Mouse (Mus musculus) limb, embryonic 12.5 days (tissue): ENCODE results near the gene Cacna2d2. TPM values are rescaled to one million over a fixed set of nuclear protein-coding genes. Genes with fewer than 3 reads are reported as not detected.

Experiments used
- ATAC-seq: fragments of 200-750 bp; cut with Nextera tagmentation; 2 replicates; pipeline ENCODE4 v1.8.0; 2017; ENCODE audit warnings: low read depth, moderate TSS enrichment; ENCODE audit not compliant: insufficient number of reproducible peaks, insufficient read depth, low FRiP score, low TSS enrichment
- H3K27ac ChIP-seq: fragments of 300-500 bp; sonication (generic); 2 replicates; pipeline ENCODE4 v1.5.1; 2016; ENCODE audit warnings: mild to moderate bottlenecking, moderate library complexity
- H3K27me3 ChIP-seq: fragments of 300-500 bp; sonication (generic); 2 replicates; pipeline ENCODE4 v1.6.1; 2016; ENCODE audit warnings: mild to moderate bottlenecking, moderate library complexity
- H3K36me3 ChIP-seq: fragments of 300-500 bp; sonication (generic); 2 replicates; pipeline ENCODE4 v1.6.1; 2016; ENCODE audit warnings: mild to moderate bottlenecking, moderate library complexity
- H3K4me1 ChIP-seq: fragments of 300-500 bp; sonication (generic); replicated peaks from 2 replicates; pipeline ENCODE4 v1.6.1; 2016
- H3K4me2 ChIP-seq: fragments of 300-500 bp; sonication (generic); 2 replicates; pipeline ENCODE4 v1.6.1; 2016; ENCODE audit warnings: mild to moderate bottlenecking, moderate library complexity
- H3K4me3 ChIP-seq: fragments of 300-500 bp; sonication (generic); replicated peaks from 2 replicates; pipeline ENCODE4 v1.5.1; 2016; ENCODE audit warnings: mild to moderate bottlenecking
- H3K9ac ChIP-seq: fragments of 300-500 bp; sonication (generic); replicated peaks from 2 replicates; pipeline ENCODE4 v1.6.1; 2016; ENCODE audit warnings: mild to moderate bottlenecking, moderate library complexity
- H3K9me3 ChIP-seq: fragments of 300-500 bp; sonication (generic); 2 replicates; pipeline ENCODE4 v1.6.1; 2016; ENCODE audit warnings: mild to moderate bottlenecking, moderate library complexity
- WGBS: fragments of 180-500 bp; shearing (Covaris S2); methylation state at CpG from one replicate; pipeline ENCODE4 v1.1.7; 2016; 5-methylcytosine and 5-hydroxymethylcytosine counted together
- polyA plus RNA-seq: library from polyadenylated mRNA; unstranded; fragments of >200 nt; fragmentation: Nextera tagmentation; extraction: Ambion mirVana; gene quantifications from 2 replicates; pipeline ENCODE4 v1.2.1, GENCODE M21; 2016

The Cacna2d2 gene
- polyA plus RNA-seq, 1 experiment from 2014 or later = 0.49 TPM

DNA sequence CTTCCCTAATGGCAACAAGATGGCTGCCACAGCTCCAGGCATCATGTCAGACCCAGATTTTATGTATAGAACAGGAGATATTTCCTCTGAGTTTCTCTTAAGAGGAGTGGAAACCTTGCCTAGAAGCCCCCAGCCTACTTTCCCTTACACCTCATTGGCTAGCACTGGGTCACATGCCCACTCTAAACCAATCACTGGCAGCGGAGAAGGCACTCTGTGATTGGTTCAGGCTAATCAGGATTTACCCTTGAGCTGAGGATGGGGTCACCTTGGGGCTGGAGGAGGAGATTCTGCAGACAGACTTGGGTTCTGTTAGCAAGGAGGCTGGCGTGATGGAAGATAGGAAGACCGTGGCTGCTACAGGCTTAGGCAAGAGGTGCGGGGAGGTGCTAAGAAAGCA is 10.0 kb downstream of the Cacna2d2 start:
- Histone ChIP-seq H3K4me2 (no peak overlapping the region), H3K27me3 (peaks cover 50% of the 10 kb centered on the region), H3K4me1 (no peaks in the 10 kb centered on the region), H3K9me3 (no peaks in the 10 kb centered on the region), H3K9ac (no peak overlapping the region), H3K36me3 (no peaks in the 10 kb centered on the region), H3K27ac (no peak overlapping the region), H3K4me3 (no peak overlapping the region)
- no peak for ATAC-seq
- 77% methylated on average over 4 of the region's 4 CpGs for WGBS

DNA sequence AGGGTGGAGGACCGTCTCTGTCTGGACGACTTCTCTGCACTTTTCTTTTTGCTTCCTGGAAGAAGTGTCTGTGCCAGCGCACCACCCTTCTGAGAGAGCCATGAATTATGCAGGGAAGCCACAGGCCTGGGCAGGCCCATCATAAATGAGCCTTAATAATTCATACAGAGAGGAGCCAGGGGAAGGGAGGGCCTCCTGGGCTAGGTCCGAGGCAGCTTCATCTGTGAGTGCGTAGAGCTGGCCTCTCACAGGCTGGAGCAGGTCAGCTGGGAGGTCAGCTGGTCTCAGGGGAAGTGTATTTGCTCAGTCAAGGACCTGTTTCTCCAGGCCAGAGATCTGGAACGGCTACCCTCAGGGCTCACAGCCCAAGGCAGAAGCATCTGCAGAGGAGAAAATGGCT is 17.7 kb downstream of the Cacna2d2 start:
- 60% methylated on average over 6 of the region's 6 CpGs for WGBS
- no peak overlapping the region for H3K4me3 ChIP-seq
- peaks cover 42% of the 10 kb centered on the region for H3K27me3 ChIP-seq
- no peaks in the 10 kb centered on the region for H3K4me1 ChIP-seq
- no peak for ATAC-seq
- no peaks in the 10 kb centered on the region for H3K36me3 ChIP-seq
- no peaks in the 10 kb centered on the region for H3K9me3 ChIP-seq
- no peak overlapping the region for H3K4me2 ChIP-seq
- H3K27ac ChIP-seq = no peak overlapping the region
- no peak overlapping the region for H3K9ac ChIP-seq

DNA sequence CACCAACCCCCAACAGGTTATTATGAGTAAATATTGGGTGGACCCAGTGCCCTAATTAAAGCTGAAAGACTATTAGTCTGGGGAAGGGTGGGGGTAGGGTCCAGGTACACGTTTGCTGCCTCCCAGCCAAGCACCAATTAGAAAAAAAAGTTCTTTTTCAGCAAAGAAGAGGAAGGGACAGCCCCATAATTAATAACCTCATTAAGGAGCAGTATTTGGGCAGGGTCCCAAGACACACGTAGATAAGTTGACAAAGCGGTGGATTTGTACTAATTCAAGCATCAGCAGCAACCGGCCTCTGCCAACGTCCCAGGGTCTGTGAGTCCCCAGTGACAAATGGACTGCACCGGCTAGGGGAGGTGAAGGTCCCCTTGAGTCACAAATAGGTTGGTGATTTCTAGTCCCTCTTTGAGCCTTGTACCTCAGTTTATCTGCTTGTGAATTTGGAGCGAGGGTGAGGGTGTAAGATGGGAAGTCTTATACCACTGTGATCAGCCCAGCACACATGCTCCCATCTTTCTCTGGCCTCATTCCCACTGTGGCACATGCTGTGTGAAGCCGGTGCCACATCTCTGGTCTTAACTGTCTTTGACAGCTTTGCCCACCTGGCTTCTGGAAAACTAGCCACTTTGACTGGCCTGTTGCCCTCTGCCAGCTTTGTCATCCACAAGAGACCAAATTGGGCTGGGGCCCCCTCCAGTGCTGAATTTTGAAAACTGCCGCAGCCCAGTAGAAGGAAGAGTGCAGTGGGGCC is 20.3 kb downstream of the Cacna2d2 start:
- 79% methylated on average over 9 of the region's 9 CpGs for WGBS
- Histone ChIP-seq H3K36me3 (no peaks in the 10 kb centered on the region), H3K9me3 (no peaks in the 10 kb centered on the region), H3K27ac (no peak overlapping the region), H3K9ac (no peak overlapping the region), H3K4me3 (no peak overlapping the region), H3K4me2 (no peak overlapping the region), H3K27me3 (peaks cover 31% of the 10 kb centered on the region), H3K4me1 (no peaks in the 10 kb centered on the region)
- no peak for ATAC-seq

DNA sequence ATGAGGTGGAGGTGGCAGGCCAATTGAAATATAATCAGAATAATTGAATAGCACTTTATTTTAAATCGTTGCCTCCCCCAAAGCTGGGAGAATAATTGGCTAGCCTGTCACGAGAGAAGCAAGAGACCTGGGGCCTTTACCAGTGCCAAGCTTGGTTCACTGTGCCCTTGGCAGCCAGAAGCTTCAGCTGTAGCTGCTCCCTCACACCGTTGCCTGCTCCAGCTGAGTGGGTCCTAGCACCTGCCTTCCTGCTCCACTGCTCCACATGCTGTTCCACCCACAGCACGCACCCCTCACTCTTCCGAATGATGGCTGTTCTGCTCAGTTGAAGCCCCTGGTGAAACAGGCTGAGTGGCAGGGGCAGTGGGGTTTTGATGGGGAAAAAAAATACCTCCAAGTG is 21.5 kb downstream of the Cacna2d2 start:
- H3K36me3 ChIP-seq = no peaks in the 10 kb centered on the region
- H3K9me3 ChIP-seq = no peaks in the 10 kb centered on the region
- H3K27ac ChIP-seq = no peak overlapping the region
- WGBS = 80% methylated on average over 5 of the region's 5 CpGs
- no peak overlapping the region for H3K4me3 ChIP-seq
- H3K27me3 ChIP-seq = peaks cover 39% of the 10 kb centered on the region
- ATAC-seq = no peak
- no peaks in the 10 kb centered on the region for H3K4me1 ChIP-seq
- no peak overlapping the region for H3K9ac ChIP-seq
- H3K4me2 ChIP-seq = no peak overlapping the region

DNA sequence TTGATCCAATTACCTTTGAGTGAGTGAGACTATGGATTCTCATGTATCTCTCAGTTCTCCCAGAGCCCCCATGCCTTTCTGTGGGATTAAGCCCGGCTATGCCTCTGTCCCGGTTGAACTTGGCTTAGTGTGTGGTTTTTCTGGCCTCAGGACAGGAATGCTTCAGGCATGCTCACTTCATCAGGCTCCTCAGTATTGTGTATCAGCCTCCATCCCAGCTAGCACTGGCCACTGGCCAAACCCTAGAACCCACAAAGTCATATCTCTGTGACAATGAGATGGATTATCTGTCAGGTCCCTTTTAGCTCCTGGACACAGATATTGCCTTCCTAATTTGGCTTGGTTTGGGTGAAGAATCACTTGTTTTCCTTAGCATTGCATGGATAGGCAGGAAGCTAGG is 23.5 kb downstream of the Cacna2d2 start:
- Histone ChIP-seq H3K36me3 (no peaks in the 10 kb centered on the region), H3K9me3 (no peaks in the 10 kb centered on the region), H3K9ac (no peak overlapping the region), H3K27me3 (peaks cover 54% of the 10 kb centered on the region), H3K27ac (no peak overlapping the region), H3K4me3 (no peak overlapping the region), H3K4me1 (no peaks in the 10 kb centered on the region), H3K4me2 (no peak overlapping the region)
- 49% methylated on average over 2 of the region's 2 CpGs for WGBS
- no peak for ATAC-seq

DNA sequence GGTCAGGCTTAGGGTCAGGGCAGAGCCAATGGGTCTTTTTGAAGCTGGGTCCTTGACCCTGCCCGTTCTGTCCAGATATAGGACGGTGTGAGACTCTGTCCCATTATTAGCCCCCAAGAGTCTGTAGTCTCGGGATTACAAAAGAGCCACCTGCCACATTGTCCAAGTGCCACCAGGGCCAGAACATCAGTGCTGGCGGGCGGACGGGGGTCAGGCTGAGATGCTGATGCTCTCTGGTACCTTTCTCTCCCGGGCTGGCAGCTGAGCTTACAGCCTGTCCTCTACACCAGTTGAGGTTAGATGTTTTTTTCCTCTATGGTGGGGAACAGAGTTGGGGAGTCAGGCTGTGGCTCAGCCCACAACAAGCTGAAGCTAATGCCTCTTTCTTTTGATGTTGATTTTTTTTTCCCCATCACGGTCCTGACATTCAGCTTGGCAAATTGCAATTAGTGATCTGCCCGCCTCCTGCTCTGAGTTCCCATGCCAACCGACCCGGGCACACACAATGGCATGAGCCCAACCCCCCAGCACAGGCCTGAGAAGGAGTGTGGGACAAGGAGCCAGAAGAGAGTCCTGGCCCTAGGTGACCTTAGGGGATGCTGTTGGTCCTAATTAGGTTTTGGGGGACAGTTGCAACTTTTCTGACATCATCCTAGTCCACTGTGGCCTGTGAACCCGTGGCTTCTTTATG is 25.2 kb downstream of the Cacna2d2 start:
- no peaks in the 10 kb centered on the region for H3K36me3 ChIP-seq

DNA sequence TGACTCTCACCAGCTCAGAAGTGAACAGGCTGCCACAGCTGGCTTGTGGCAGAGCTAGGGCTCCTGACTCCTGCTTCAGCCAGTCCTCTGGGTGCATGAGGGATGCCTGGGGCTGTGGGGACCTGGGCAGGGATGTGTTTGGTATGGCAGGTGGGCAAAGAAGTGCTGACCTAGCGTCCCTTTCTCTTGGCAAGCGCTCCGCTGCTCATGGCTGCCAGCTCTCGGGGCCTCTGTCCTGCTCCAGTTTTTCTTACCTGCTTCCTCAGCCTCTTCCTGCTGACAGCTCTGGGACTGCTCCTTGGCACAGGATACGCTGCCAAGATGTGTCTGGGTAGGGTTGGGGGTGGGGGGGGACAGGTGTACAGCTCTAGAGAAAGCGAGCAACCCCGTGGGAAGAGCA is 28.5 kb downstream of the Cacna2d2 start:
- peaks cover 75% of the 10 kb centered on the region for H3K27me3 ChIP-seq
- no peak for ATAC-seq
- 82% methylated on average over 7 of the region's 7 CpGs for WGBS
- H3K27ac ChIP-seq = no peak overlapping the region
- no peaks in the 10 kb centered on the region for H3K9me3 ChIP-seq
- H3K36me3 ChIP-seq = no peaks in the 10 kb centered on the region
- no peak overlapping the region for H3K9ac ChIP-seq
- peaks cover 17% of the 10 kb centered on the region for H3K4me1 ChIP-seq
- no peak overlapping the region for H3K4me2 ChIP-seq
- no peak overlapping the region for H3K4me3 ChIP-seq

More for the DNA sequence above, 25.2 kb downstream of the Cacna2d2 start:
- Histone ChIP-seq H3K9me3 (no peaks in the 10 kb centered on the region), H3K4me1 (peaks cover 5% of the 10 kb centered on the region; the same call in 1 of the 2 replicates), H3K4me2 (no peak overlapping the region), H3K27me3 (peaks cover 66% of the 10 kb centered on the region), H3K4me3 (no peak overlapping the region), H3K9ac (no peak overlapping the region), H3K27ac (no peak overlapping the region)
- 79% methylated on average over 12 of the region's 12 CpGs for WGBS
- ATAC-seq = no peak

DNA sequence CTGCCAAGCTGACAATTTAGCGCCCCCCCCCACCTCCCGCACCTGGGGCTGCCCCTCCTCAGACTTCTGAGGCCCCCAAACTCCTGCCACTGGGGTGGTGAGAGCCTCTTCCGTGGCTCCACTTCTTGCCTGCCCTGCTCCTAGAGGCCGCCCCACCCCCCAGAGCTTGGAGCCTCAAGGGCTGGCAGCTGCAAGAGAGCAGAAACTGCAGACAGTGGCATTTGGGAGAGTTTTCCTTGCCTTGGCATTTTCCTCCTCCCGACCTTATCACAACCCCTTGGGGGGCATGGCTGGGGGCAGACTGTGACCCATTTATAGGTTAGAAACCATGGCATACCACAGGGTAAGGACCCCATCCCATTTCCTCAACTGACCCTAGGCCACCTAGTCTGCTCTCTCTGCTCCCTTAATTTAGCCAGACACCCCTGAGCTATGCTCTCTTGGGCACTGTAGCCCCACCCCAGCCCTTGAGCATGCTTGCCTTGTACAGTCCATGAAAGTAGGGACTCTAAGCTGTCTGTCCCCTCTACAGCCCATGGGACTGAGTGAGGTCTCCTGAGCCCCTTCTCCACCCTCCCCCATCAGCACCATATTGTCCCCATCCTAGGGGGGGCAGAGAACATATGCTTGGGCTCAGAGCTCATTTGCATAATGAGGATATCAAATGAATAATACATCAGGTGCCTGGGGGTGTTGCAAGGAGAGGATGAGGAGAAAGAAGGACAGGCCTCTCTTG is 29.2 kb downstream of the Cacna2d2 start:
- no peak overlapping the region for H3K9ac ChIP-seq
- WGBS = 56% methylated on average over 5 of the region's 5 CpGs
- 0 out of 2 replicates have a peak, but pooled peaks have one; percentile 46 for ATAC-seq

DNA sequence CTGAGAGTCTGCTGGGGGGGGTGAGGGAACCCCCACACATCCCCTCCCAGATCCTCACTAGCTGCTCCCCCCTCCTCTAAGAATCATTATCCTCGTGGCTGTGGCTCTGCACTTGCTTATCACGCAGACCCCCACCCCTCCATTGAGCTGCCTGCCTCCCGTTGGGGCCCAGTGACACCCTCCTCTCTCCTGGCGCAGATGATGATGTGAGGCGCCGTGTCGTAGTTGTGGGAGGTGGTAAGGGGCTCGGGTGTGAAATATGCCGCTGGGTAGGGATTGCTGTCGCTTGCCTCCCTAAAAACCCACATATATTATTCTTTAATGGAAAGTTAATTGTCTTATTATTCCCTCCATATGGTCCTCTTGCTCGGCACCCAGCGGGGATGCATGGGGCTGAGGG is 31.0 kb downstream of the Cacna2d2 start:
- Histone ChIP-seq H3K27ac (no peak overlapping the region), H3K4me1 (peaks cover 32% of the 10 kb centered on the region), H3K36me3 (no peaks in the 10 kb centered on the region), H3K27me3 (peaks cover 79% of the 10 kb centered on the region), H3K9me3 (no peaks in the 10 kb centered on the region), H3K9ac (no peak overlapping the region), H3K4me3 (no peak overlapping the region), H3K4me2 (peak overlapping the region; percentile 11; the same call in 1 of the 2 replicates)
- WGBS = 33% methylated on average over 12 of the region's 12 CpGs
- ATAC-seq = no peak

More for the DNA sequence above, 29.2 kb downstream of the Cacna2d2 start:
- no peaks in the 10 kb centered on the region for H3K36me3 ChIP-seq
- no peak overlapping the region for H3K4me3 ChIP-seq
- peaks cover 17% of the 10 kb centered on the region for H3K4me1 ChIP-seq
- H3K4me2 ChIP-seq = no peak overlapping the region
- no peaks in the 10 kb centered on the region for H3K9me3 ChIP-seq
- H3K27ac ChIP-seq = no peak overlapping the region
- peaks cover 78% of the 10 kb centered on the region for H3K27me3 ChIP-seq

DNA sequence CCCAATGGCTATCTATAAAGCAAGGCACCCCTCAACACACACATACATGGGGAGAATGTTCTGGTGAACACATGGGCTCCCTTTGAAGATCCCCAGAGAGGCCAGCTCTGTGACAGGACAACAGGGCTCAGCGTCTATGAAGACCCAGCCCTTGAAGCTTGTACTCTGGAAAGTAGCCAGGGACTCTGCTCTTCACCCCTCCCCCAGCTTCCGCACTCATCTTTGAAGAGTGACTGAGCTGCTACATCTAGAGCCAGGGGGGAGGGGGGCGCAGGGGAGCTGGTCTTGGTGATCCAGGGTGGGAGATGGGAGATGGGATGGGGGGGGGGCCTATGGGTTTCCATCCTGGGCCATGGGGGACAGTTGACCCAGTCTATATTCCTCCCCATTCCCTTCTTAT is 33.1 kb downstream of the Cacna2d2 start:
- ATAC-seq = no peak
- Histone ChIP-seq H3K4me1 (peaks cover 40% of the 10 kb centered on the region), H3K27me3 (peaks cover 63% of the 10 kb centered on the region), H3K27ac (no peak overlapping the region), H3K36me3 (no peaks in the 10 kb centered on the region), H3K9ac (no peak overlapping the region), H3K4me3 (no peak overlapping the region), H3K9me3 (no peaks in the 10 kb centered on the region), H3K4me2 (no peak overlapping the region)
- WGBS = 60% methylated on average over 3 of the region's 3 CpGs

DNA sequence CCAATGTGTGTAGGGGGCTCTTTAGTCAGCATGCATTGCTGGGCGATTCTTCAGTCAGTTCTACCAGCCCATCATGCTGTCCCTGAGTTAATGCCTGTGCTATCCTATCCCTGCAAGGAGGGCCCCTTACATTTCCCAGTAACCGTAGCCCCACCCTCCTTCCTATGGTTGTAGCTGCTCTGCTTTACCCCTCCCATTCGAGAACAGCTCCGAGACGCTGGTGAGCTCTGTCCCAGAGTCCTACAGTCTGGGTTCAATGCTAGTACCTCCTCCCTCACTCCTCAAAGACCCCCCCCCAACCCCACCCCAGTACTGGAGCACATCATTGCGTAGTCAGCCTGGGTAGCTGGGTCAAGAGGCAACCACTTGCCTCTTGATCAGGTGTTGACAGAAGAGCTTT is 35.4 kb downstream of the Cacna2d2 start:
- ATAC-seq = no peak
- H3K9me3 ChIP-seq = no peaks in the 10 kb centered on the region
- peaks cover 32% of the 10 kb centered on the region for H3K4me1 ChIP-seq
- H3K27ac ChIP-seq = no peak overlapping the region
- peak overlapping the region; percentile 15; the same call in 1 of the 2 replicates for H3K4me2 ChIP-seq
- H3K36me3 ChIP-seq = no peaks in the 10 kb centered on the region
- 25% methylated on average over 6 of the region's 6 CpGs for WGBS
- peaks cover 45% of the 10 kb centered on the region for H3K27me3 ChIP-seq
- H3K4me3 ChIP-seq = no peak overlapping the region
- H3K9ac ChIP-seq = no peak overlapping the region
